Mouse (Mus musculus) midbrain, embryonic 13.5 days (tissue): ENCODE results near the gene Usp15. TPM values are rescaled to one million over a fixed set of nuclear protein-coding genes. Genes with fewer than 3 reads are reported as not detected.

ENCODE experiments used
- ATAC-seq: fragments of 200-750 bp; cut with Nextera tagmentation; 2 replicates; pipeline ENCODE4 v1.8.0; 2017; ENCODE audit warnings: mild to moderate bottlenecking, moderate TSS enrichment, moderate library complexity
- H3K27ac ChIP-seq: fragments of 300-500 bp; sonication (generic); 2 replicates; pipeline ENCODE4 v1.5.1; 2015; ENCODE audit warnings: inconsistent platforms, mild to moderate bottlenecking, moderate library complexity
- H3K27me3 ChIP-seq: fragments of 300-500 bp; sonication (generic); 2 replicates; pipeline ENCODE4 v1.6.1; 2015; ENCODE audit warnings: mild to moderate bottlenecking, inconsistent platforms
- H3K36me3 ChIP-seq: fragments of 300-500 bp; sonication (generic); 2 replicates; pipeline ENCODE4 v1.6.1; 2015; ENCODE audit warnings: mild to moderate bottlenecking, inconsistent platforms
- H3K4me1 ChIP-seq: fragments of 300-500 bp; sonication (generic); replicated peaks from 2 replicates; pipeline ENCODE4 v1.6.1; 2015; ENCODE audit warnings: inconsistent platforms
- H3K4me2 ChIP-seq: fragments of 300-500 bp; sonication (generic); replicated peaks from 2 replicates; pipeline ENCODE4 v1.6.1; 2015; ENCODE audit warnings: moderate library complexity, mild to moderate bottlenecking, inconsistent platforms
- H3K4me3 ChIP-seq: fragments of 300-500 bp; sonication (generic); replicated peaks from 2 replicates; pipeline ENCODE4 v1.5.1; 2015; ENCODE audit warnings: mild to moderate bottlenecking, inconsistent platforms
- H3K9ac ChIP-seq: fragments of 300-500 bp; sonication (generic); replicated peaks from 2 replicates; pipeline ENCODE4 v1.6.1; 2015; ENCODE audit warnings: mild to moderate bottlenecking, inconsistent platforms
- H3K9me3 ChIP-seq: fragments of 300-500 bp; sonication (generic); 2 replicates; pipeline ENCODE4 v1.6.1; 2016; ENCODE audit warnings: mild to moderate bottlenecking, inconsistent platforms
- WGBS: fragments of 180-500 bp; shearing (Covaris S2); methylation state at CpG from one replicate; pipeline ENCODE4 v1.1.7; 2015; 5-methylcytosine and 5-hydroxymethylcytosine counted together
- polyA plus RNA-seq: library from polyadenylated mRNA; unstranded; fragments of >200 nt; fragmentation: Nextera tagmentation; extraction: Ambion mirVana; gene quantifications from 2 replicates; pipeline ENCODE4 v1.2.1, GENCODE M21; 2015

Usp15 gene
- polyA plus RNA-seq, 1 experiment from 2014 or later: 60.2 TPM

DNA sequence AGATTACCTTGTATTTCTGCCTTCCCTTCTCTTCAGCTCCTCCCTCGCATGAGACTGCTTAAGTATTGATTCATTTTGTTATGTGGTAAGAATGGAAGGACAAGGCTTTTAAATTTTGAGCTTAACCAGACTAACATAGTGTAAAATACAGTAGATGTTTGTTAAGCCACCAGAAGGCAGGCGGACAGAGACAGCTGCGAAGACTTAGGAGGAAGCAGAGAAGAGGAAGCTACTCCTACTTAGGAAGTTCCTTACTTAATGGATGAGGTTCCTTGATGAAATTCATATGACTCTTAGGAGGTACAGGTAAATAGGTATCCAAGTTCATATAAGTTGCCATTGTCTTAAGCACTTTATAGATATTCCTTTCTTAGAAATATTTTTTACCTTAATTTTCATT is 104.2 kb downstream of the Usp15 start:
- no peak for ATAC-seq
- WGBS: 81% methylated on average over 3 of the region's 3 CpGs
- no peak overlapping the region for H3K9ac ChIP-seq

DNA sequence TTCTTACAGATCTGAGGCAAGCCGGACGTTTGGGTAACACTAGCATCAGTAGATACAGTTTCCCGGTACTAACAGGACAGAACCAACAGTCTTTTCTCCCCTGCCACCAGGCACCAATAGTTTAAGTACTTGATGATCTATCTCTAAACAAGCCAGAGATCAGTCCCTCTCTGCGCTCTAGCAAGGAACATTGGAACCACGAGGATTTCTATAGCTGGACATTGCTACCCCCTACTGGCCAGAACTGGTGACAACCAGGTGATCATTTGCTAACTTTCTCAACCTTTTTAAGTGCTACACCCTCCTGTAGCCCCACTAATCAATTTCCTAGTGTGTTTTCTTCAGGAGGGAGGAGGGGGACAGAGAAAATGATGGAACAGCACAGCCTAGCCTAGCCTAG is 105.1 kb downstream of the Usp15 start:
- ATAC-seq: peak; percentile 79
- no peak overlapping the region for H3K4me2 ChIP-seq
- no peaks in the 10 kb centered on the region for H3K27me3 ChIP-seq
- no peak overlapping the region for H3K4me3 ChIP-seq
- H3K27ac ChIP-seq: no peak overlapping the region
- no peaks in the 10 kb centered on the region for H3K4me1 ChIP-seq
- no peak overlapping the region for H3K9ac ChIP-seq
- no peaks in the 10 kb centered on the region for H3K9me3 ChIP-seq
- 28% methylated on average over 5 of the region's 5 CpGs for WGBS
- H3K36me3 ChIP-seq: no peaks in the 10 kb centered on the region

More for the DNA sequence above, 104.2 kb downstream of the Usp15 start:
- no peaks in the 10 kb centered on the region for H3K36me3 ChIP-seq
- H3K4me2 ChIP-seq: no peak overlapping the region
- no peak overlapping the region for H3K27ac ChIP-seq
- no peaks in the 10 kb centered on the region for H3K9me3 ChIP-seq
- H3K4me1 ChIP-seq: no peaks in the 10 kb centered on the region
- no peaks in the 10 kb centered on the region for H3K27me3 ChIP-seq
- H3K4me3 ChIP-seq: no peak overlapping the region

DNA sequence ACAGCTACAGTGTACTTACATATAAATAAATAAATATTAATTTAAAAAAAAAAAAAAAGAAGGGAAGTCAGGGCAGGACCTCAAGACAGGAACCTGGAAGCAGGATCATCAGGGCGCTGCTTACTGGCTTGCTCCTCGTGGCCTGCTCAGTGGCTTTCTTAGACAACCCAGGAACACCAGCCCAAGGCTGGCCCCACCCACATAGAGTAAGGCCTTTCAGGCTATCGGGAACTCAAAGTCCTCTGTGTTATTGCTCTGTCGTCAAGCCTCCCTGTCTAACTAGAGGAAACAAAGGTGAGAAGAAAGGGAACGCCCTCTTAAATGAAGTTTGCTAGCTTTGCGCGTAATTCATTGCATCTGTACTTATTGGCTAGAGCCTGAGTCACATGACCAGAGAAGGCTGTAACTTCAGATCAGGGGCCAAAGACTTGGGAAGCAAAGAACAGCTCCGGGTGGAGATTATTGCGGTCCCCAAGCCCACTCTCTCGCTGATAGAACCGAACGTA is 107.3 kb downstream of the Usp15 start:
- Histone ChIP-seq H3K4me1 (no peaks in the 10 kb centered on the region), H3K9ac (no peak overlapping the region), H3K4me2 (no peak overlapping the region), H3K9me3 (no peaks in the 10 kb centered on the region), H3K36me3 (no peaks in the 10 kb centered on the region), H3K27me3 (no peaks in the 10 kb centered on the region), H3K4me3 (no peak overlapping the region), H3K27ac (no peak overlapping the region)
- no peak for ATAC-seq
- 80% methylated on average over 12 of the region's 12 CpGs for WGBS

DNA sequence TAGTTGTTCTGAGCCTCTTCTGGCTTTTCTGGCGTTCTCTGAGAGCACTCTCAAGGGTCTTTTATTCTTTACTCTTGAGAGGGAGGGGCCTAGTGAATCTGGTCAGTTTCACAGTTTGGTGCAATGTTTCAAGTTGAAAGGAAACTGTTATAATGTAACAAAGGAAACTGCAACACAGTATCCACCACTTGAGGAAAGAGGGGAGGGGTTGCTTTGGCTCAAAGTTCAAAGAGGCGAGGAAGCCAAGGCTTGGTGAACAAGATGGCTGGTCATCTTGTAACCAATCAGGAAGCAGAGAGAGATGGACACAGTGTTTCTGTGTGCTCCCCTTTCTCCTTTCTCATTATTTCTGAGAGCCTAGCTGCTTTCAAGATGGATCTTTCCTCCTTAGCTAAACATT is 109.9 kb downstream of the Usp15 start:
- 76% methylated on average over 2 of the region's 2 CpGs for WGBS
- Histone ChIP-seq H3K36me3 (no peaks in the 10 kb centered on the region), H3K4me1 (no peaks in the 10 kb centered on the region), H3K27me3 (no peaks in the 10 kb centered on the region), H3K9me3 (no peaks in the 10 kb centered on the region), H3K4me3 (no peak overlapping the region), H3K27ac (no peak overlapping the region), H3K9ac (no peak overlapping the region), H3K4me2 (no peak overlapping the region)
- no peak for ATAC-seq

DNA sequence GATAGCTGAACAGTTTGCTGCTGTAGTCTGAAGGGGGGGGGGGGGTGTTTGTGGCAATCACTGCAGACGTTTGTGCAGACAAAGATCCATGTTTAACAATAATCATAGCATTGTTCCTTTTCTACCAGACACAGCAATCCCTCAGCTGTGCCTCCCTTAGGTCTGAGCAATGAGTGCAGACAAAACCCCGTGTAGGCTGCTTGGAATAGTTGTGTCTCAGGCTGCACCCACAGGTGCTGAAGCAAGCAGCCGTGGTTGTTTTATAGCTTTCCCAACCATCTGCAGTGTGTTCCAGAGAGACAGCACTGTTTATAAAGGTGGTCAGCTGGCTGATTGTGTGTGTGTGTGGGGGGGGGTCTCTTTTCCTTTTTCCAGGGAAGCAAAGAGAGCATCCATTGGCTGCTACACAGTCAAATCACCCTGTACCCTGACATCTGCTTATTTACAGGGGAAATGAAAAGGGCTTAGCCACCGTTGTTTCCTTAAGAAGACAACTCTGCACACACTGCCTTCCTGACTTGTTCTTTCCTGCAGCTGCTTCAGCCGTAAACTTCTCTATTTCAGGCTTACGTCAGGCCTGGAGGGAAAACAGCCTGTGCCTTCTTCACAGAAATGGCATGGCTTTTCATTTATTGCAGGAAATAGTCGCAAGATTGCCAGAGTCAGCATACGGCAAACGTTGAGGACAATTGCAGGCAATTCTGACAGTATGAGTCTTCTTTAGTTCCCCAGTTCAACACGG is 111.7 kb downstream of the Usp15 start:
- H3K9ac ChIP-seq: no peak overlapping the region
- no peak overlapping the region for H3K27ac ChIP-seq
- H3K36me3 ChIP-seq: no peaks in the 10 kb centered on the region
- H3K4me2 ChIP-seq: no peak overlapping the region
- no peaks in the 10 kb centered on the region for H3K4me1 ChIP-seq
- WGBS: 69% methylated on average over 10 of the region's 10 CpGs
- H3K9me3 ChIP-seq: no peaks in the 10 kb centered on the region
- no peaks in the 10 kb centered on the region for H3K27me3 ChIP-seq
- ATAC-seq: no peak
- no peak overlapping the region for H3K4me3 ChIP-seq

DNA sequence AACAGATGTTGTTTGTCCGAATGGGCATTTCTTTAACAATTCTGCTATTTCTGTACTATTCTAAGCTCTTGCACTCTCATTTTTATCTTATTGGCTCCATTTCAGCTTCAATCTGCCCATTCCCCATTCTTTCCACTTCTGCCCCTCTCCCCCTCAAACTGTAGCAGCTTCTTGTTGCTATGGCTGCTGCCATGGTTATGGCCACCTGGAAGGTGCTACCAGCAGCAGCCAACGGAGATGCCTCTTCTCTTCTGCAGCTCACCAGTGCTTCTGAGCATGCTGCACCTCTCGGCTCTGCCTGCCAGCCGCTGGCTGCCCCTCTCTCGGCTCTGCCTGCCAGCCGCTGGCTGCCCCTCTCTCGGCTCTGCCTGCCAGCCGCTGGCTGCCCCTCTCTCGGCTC is 112.5 kb downstream of the Usp15 start:
- Histone ChIP-seq H3K4me3 (no peak overlapping the region), H3K9me3 (no peaks in the 10 kb centered on the region), H3K4me2 (no peak overlapping the region), H3K36me3 (no peaks in the 10 kb centered on the region), H3K27me3 (no peaks in the 10 kb centered on the region), H3K9ac (no peak overlapping the region), H3K27ac (no peak overlapping the region), H3K4me1 (no peaks in the 10 kb centered on the region)
- no peak for ATAC-seq
- 67% methylated on average over 9 of the region's 9 CpGs for WGBS

DNA sequence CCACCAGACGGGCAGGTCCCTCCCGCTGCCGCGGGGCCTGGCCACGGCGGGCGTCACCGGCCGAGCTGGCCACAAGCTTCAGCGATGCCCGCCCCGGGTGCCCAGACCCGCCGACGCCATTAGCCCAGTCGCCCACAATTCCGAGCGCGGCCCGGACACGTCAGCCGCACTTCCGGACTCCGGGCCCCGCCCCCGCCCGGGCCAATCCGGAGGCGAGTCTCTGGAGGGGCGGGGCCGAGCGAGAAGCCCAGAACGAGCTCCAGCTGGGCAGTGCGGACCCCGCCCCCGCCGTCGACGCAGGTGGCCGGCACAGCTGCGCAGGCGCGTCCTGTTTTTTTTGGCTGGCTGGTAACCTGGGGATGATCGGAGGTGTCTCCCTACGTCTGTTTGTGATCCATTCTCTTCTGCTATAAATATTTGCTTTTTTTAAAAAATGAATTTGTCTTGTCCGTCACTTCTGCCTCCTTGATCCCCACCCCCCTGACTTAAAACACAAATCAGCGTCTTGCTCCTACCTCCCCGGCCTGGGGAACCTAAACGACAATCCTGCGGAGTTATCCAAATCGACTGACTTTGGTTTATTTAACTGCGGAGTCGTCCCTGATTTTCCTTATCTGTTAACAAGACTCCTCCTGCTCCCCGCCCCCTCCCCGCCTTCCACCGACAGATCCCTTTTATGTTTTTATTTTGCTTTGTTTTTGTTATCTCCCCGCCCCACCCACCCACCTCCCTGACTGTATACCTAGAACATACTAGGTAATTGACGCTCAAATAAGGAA is 120.4 kb downstream of the Usp15 start, which contains the start of gene Mon2:
TSS of gene Mon2 (minus strand) at position 261 of the 779 bp plus-strand sequence.
- peaks cover 19% of the 10 kb centered on the region for H3K4me1 ChIP-seq
- peak; percentile 99 for ATAC-seq
- under 1% methylated on average over 56 of the region's 58 CpGs for WGBS
- peak within 1 kb of the TSS; percentile 85 for H3K4me2 ChIP-seq
- no peaks in the 10 kb centered on the region for H3K9me3 ChIP-seq
- peak within 1 kb of the TSS; percentile 94 for H3K9ac ChIP-seq
- peaks cover 13% of the 10 kb centered on the region for H3K36me3 ChIP-seq
- no peaks in the 10 kb centered on the region for H3K27me3 ChIP-seq
- peak within 1 kb of the TSS; percentile 99 for H3K4me3 ChIP-seq
- peak within 1 kb of the TSS; percentile 82 for H3K27ac ChIP-seq

DNA sequence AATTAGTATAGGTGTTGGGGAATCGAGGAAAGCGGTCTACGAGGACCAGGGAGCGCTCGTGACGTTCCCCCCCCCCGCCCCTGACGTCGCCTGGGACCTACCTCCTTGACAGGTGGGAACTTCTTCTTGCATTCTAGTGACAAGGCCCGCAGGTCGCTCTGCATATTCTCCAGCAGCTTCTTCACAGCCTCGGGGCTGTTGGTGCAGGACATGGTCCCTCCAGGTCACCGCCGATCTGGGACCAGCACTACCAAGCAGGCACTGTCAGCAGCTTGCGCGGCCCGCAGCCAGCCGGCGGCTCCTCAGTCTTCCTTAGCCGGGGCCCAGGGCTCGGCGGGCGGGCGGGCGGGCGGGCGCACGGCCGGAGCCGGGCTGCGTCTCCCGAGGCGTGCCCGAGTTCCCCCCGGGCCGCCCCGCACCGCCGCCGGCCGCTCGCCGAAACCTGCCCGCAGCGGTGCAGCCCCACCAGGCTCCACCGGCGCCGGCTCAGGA is 121.0 kb downstream of the Usp15 start:
- Histone ChIP-seq H3K4me1 (peaks cover 19% of the 10 kb centered on the region), H3K36me3 (peaks cover 13% of the 10 kb centered on the region), H3K9ac (peak overlapping the region; percentile 94), H3K27ac (peak overlapping the region; percentile 82), H3K4me3 (peak overlapping the region; percentile 99), H3K4me2 (peak overlapping the region; percentile 85), H3K27me3 (no peaks in the 10 kb centered on the region), H3K9me3 (no peaks in the 10 kb centered on the region)
- WGBS: under 1% methylated on average over 39 of the region's 48 CpGs
- peak; percentile 86 for ATAC-seq

DNA sequence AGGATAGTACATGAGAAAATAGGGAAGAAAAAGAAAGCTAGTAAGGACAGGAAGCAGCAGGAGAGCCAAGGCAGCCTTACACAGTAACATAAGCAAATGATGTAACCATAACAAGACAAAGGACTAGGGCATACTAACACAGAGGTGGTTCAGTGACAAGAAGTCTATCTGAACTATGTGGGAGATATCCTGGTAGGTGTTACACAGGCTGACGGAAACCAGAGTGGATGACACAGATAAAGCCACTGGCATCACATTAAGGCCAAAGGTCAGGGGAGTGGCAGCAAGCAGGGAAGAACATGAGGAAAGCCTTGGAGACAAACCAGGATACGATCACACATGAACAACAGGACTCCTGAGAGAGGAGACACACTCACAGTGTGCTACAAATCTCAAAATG is 124.8 kb downstream of the Usp15 start:
- Histone ChIP-seq H3K27me3 (no peaks in the 10 kb centered on the region), H3K36me3 (peaks cover 26% of the 10 kb centered on the region), H3K4me3 (no peak overlapping the region), H3K4me1 (peaks cover 18% of the 10 kb centered on the region), H3K27ac (no peak overlapping the region), H3K4me2 (no peak overlapping the region), H3K9me3 (no peaks in the 10 kb centered on the region), H3K9ac (no peak overlapping the region)
- no peak for ATAC-seq
- 93% methylated on average over 2 of the region's 2 CpGs for WGBS

DNA sequence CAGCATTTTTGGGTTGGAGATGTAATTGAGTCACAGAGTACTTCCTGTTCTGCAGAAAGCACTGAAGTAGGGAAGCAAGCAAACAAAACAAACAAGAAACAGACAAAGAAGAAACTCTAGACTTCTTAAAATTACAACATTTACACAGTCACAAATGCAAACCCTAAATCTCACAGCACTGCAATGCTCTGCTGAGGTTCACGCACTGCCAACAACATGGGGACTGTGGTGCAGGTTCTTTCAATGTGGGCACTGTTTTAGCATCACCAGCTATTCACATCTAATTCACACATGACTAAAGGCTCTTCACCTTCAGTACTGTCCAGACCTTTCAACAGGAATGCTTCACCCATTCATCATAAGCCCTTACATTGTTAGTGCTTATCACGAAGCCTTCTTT is 133.8 kb downstream of the Usp15 start:
- H3K4me1 ChIP-seq: 0 out of 2 replicates have a peak, but pooled peaks cover 2% of the 10 kb centered on the region
- no peaks in the 10 kb centered on the region for H3K27me3 ChIP-seq
- WGBS: 93% methylated on average over 2 of the region's 2 CpGs
- no peaks in the 10 kb centered on the region for H3K9me3 ChIP-seq
- H3K27ac ChIP-seq: no peak overlapping the region
- no peaks in the 10 kb centered on the region; the same call in 1 of the 2 replicates for H3K36me3 ChIP-seq
- H3K9ac ChIP-seq: no peak overlapping the region
- ATAC-seq: no peak
- H3K4me3 ChIP-seq: no peak overlapping the region
- no peak overlapping the region for H3K4me2 ChIP-seq

DNA sequence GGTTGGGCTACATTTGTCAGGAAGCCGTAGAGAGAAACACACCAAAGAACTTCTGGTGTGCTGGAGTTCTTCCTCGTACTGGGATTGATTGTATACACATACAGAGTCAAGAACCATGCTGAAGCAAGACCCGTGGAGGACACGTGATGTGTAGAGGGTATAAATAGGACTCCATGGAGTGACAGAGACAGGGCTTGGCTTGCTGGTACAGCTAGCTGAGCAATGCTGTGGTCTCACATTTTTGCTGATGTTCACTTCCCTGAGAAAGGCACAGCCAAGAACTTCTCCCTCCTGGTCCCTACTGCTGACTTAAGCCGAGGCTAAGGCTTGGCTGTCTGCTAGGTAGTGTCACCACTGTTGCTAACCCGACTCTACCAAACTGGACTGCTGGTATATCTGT is 136.0 kb downstream of the Usp15 start:
- H3K4me2 ChIP-seq: no peak overlapping the region

DNA sequence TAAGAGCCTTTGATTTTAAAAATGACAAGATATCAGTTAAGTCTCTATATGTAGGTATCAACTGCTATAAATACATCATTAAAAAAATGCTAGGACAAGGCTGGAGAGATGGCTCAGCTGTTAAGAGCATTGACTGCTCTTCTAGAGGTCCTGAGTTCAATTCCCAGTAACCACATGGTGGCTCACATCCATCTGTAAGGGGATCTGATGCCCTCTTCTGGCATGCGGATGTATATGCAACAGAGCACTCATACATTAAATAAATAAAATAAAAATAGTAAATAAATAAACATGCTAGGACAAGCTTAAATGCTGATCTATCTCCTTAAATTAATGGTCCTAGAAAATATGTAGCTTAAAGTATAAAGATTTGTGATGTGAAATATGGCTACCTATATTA is 139.7 kb downstream of the Usp15 start:
- 96% methylated on average over 1 of the region's 1 CpGs for WGBS
- no peaks in the 10 kb centered on the region for H3K27me3 ChIP-seq
- H3K4me3 ChIP-seq: no peak overlapping the region
- H3K36me3 ChIP-seq: peaks cover under 1% of the 10 kb centered on the region; the same call in 1 of the 2 replicates
- H3K4me1 ChIP-seq: no peaks in the 10 kb centered on the region
- no peak overlapping the region for H3K9ac ChIP-seq
- no peaks in the 10 kb centered on the region for H3K9me3 ChIP-seq
- ATAC-seq: no peak
- H3K27ac ChIP-seq: no peak overlapping the region
- no peak overlapping the region for H3K4me2 ChIP-seq

More for the DNA sequence above, 136.0 kb downstream of the Usp15 start:
- Histone ChIP-seq H3K4me1 (0 out of 2 replicates have a peak, but pooled peaks cover 2% of the 10 kb centered on the region), H3K27me3 (no peaks in the 10 kb centered on the region), H3K9me3 (no peaks in the 10 kb centered on the region), H3K36me3 (no peaks in the 10 kb centered on the region; the same call in 1 of the 2 replicates), H3K9ac (no peak overlapping the region), H3K4me3 (no peak overlapping the region), H3K27ac (no peak overlapping the region)
- 96% methylated on average over 6 of the region's 6 CpGs for WGBS
- no peak for ATAC-seq
